Comparison of ENCODE assay signal across 8 mouse cellular contexts in genomic region chr12:49106399-49107382, GRCm38 (mm10).
DNase-seq lines count a peak whose midpoint lies in the region; ATAC-seq lines count a peak whose summit lies in the region.

No protein-coding gene starts in this region.

- H3K27ac ChIP-seq in neural tube, embryonic 13.5 days (replicated peaks) = peak overlapping the region; percentile 77

- H3K9ac ChIP-seq in neural tube, embryonic 13.5 days = no peak overlapping the region

- no peaks in the 10 kb centered on the region for H3K27me3 ChIP-seq in neural tube, embryonic 13.5 days

- H3K4me3 ChIP-seq in neural tube, embryonic 13.5 days = no peak overlapping the region

- ATAC-seq in cerebellum, adult (ENCODE audit: insufficient number of reproducible peaks, low FRiP score, low TSS enrichment) = no peak
- peak; percentile 66 for ATAC-seq in neural tube, embryonic 13.5 days (ENCODE audit: low read depth)

- no peaks in the 10 kb centered on the region for H3K9me3 ChIP-seq in neural tube, embryonic 13.5 days

- 50% methylated on average over 7 of the region's 7 CpGs for WGBS in neural tube, embryonic 13.5 days

- peak; percentile 15 for DNase-seq in cerebellum, adult 9-10 months
- DNase-seq in brain, adult 2 months (ENCODE audit: low read depth, low spot score) = peak; percentile 66
- peak; percentile 36 to 70 for DNase-seq in frontal cortex, postnatal 36 days (ENCODE audit: low spot score in 2 of 2)
- peak; percentile 74 for DNase-seq in layer of hippocampus, adult 9-10 months (ENCODE audit: low spot score)
- DNase-seq in urinary bladder, postnatal 10 days (ENCODE audit: low spot score) = no peak
- no peak for DNase-seq in adrenal gland, postnatal 25 days

- H3K4me1 ChIP-seq in neural tube, embryonic 13.5 days (replicated peaks) = peaks cover 8% of the 10 kb centered on the region

- no peak overlapping the region for H3K4me2 ChIP-seq in neural tube, embryonic 13.5 days

- no peaks in the 10 kb centered on the region for H3K36me3 ChIP-seq in neural tube, embryonic 13.5 days

Comparison
In these comparisons a context has a peak if more than half of its experiments do, and no peak if none do; other contexts are left out.
1. DNase-seq: peak in cerebellum, adult 9-10 months (single experiment), brain, adult 2 months (single experiment), frontal cortex, postnatal 36 days (2 of 2) and layer of hippocampus, adult 9-10 months (single experiment); none in urinary bladder, postnatal 10 days (single experiment) and adrenal gland, postnatal 25 days (single experiment).